Mouse (Mus musculus) liver, postnatal 0 days (tissue): ENCODE measurements around the gene Rpl22.

Experiments used
- CTCF ChIP-seq: sonication (generic); IDR thresholded peaks from 2 replicates; pipeline ENCODE4 v1.5.1; 2016; ENCODE audit warnings: antibody characterized with exemption, low read depth
- EP300 ChIP-seq: IDR thresholded peaks from 2 replicates; pipeline ENCODE4 v1.6.1; 2016; ENCODE audit warnings: antibody characterized with exemption, low read depth, mild to moderate bottlenecking

DNA sequence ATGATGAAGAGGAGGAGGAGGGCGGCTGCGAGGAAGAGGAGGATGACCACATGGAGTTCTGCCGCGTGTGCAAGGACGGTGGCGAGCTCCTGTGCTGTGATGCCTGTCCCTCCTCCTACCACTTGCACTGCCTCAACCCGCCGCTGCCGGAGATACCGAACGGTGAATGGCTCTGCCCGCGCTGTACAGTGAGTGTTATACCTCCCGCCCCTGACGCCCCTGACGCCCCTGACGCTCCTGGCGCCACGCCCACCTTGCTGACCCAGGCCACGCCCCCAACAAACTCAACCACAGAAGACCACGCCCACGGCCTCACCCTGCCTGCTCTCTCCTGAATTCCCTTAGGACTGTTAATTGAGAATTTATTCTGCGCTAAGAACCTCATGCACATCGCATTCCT, 35.3 kb downstream of the Rpl22 start:
- TF ChIP-seq CTCF (no peak), EP300 (no peak)
